Mouse (Mus musculus): ENCODE data around the gene Slc26a1.

Gene Slc26a1

GRCm38 (mm10) chr5:108621870-108622269 lies 53.5 kb downstream of the Slc26a1 start:
- no peak for DNase-seq (ENCODE audit: low read depth, low spot score)

Measured in WW6 (cell line).